Mouse (Mus musculus) myocyte (in vitro differentiated cells): ENCODE measurements around the gene Gldc. TPM values are rescaled to one million over a fixed set of nuclear protein-coding genes. Genes with fewer than 3 reads are reported as not detected.
"Not testable (repeated sequence)": the region's sequence is repeated elsewhere in the genome, so short reads cannot be mapped to it uniquely, and the experiment has no call there.

Source experiments
- H3K27me3 ChIP-seq: one replicate; pipeline ENCODE4 v1.6.1; 2011; ENCODE audit not compliant: control insufficient read depth, insufficient read depth, insufficient read length
- H3K36me3 ChIP-seq: one replicate; pipeline ENCODE4 v1.6.1; 2011; ENCODE audit not compliant: control insufficient read depth, insufficient read depth
- H3K4me2 ChIP-seq: one replicate; pipeline ENCODE4 v1.6.1; 2011; ENCODE audit warnings: low read depth, control low read depth
- H3K4me3 ChIP-seq: one replicate; pipeline ENCODE4 v1.5.1; 2011; ENCODE audit warnings: mild to moderate bottlenecking, control low read depth, moderate library complexity
- H3K79me2 ChIP-seq: one replicate; pipeline ENCODE4 v1.6.1; 2011; ENCODE audit not compliant: control insufficient read depth, insufficient read depth
- H3ac ChIP-seq: one replicate; pipeline ENCODE4 v1.6.1; 2011; ENCODE audit not compliant: control insufficient read depth, insufficient read length
- CEBPB ChIP-seq: IDR thresholded peaks from 2 replicates; pipeline ENCODE4 v1.6.1; 2011; ENCODE audit warnings: mild to moderate bottlenecking, moderate library complexity; ENCODE audit not compliant: poor library complexity, insufficient read depth, severe bottlenecking
- E2F4 ChIP-seq: IDR thresholded peaks from one replicate; pipeline ENCODE4 v1.6.1; 2011; ENCODE audit warnings: mild to moderate bottlenecking, control low read depth, moderate library complexity; ENCODE audit not compliant: insufficient read depth
- MAX ChIP-seq: IDR thresholded peaks from one replicate; pipeline ENCODE4 v1.6.1; 2011; ENCODE audit warnings: low read depth, mild to moderate bottlenecking, control low read depth
- MYOD1 ChIP-seq, 3 experiments: IDR thresholded peaks; one replicate each; pipeline ENCODE4 v1.6.1; 2011; ENCODE audit warnings: control low read depth in 2 of 3, low read depth in 2 of 3, mild to moderate bottlenecking in 2 of 3, moderate library complexity in 1 of 3; ENCODE audit not compliant: insufficient read length in 2 of 3, control insufficient read depth in 1 of 3
- MYOG ChIP-seq, 3 experiments: IDR thresholded peaks; one replicate each; pipeline ENCODE4 v1.6.1; 2011; ENCODE audit warnings: control low read depth in 2 of 3, low read depth in 2 of 3, mild to moderate bottlenecking in 2 of 3; ENCODE audit not compliant: insufficient read length in 2 of 3, control insufficient read depth in 1 of 3, insufficient read depth in 1 of 3
- POLR2A ChIP-seq: IDR thresholded peaks from one replicate; pipeline ENCODE4 v1.6.1; 2011; ENCODE audit warnings: low read depth, mild to moderate bottlenecking, control low read depth, moderate library complexity; ENCODE audit not compliant: insufficient read length
- POLR2AphosphoS2 ChIP-seq: IDR thresholded peaks from one replicate; pipeline ENCODE4 v1.6.1; 2011; ENCODE audit warnings: low read depth, control low read depth; ENCODE audit not compliant: insufficient read length
- REST ChIP-seq: IDR thresholded peaks from one replicate; pipeline ENCODE4 v1.6.1; 2011; ENCODE audit warnings: mild to moderate bottlenecking, control low read depth, moderate library complexity; ENCODE audit not compliant: insufficient read depth, insufficient read length
- SRF ChIP-seq: IDR thresholded peaks from one replicate; pipeline ENCODE4 v1.6.1; 2011; ENCODE audit warnings: low read depth; ENCODE audit not compliant: control insufficient read depth, insufficient read length
- TCF12 ChIP-seq: IDR thresholded peaks from one replicate; pipeline ENCODE4 v1.6.1; 2011; ENCODE audit warnings: mild to moderate bottlenecking, control low read depth; ENCODE audit not compliant: poor library complexity, insufficient read depth, severe bottlenecking
- TCF3 ChIP-seq: IDR thresholded peaks from one replicate; pipeline ENCODE4 v1.6.1; 2011; ENCODE audit warnings: low read depth, control low read depth; ENCODE audit not compliant: insufficient read length
- USF1 ChIP-seq: IDR thresholded peaks from one replicate; pipeline ENCODE4 v1.6.1; 2011; ENCODE audit warnings: low read depth, mild to moderate bottlenecking, control low read depth, moderate library complexity
- polyA plus RNA-seq: library from polyadenylated mRNA; unstranded; fragments of >200 nt; fragmentation: generic; extraction: Trizol; gene quantifications from one replicate; pipeline ENCODE4 v1.2.1, GENCODE M21; 2012; ENCODE audit warnings: missing spikeins

Gldc gene
- 1.1 TPM for polyA plus RNA-seq

DNA sequence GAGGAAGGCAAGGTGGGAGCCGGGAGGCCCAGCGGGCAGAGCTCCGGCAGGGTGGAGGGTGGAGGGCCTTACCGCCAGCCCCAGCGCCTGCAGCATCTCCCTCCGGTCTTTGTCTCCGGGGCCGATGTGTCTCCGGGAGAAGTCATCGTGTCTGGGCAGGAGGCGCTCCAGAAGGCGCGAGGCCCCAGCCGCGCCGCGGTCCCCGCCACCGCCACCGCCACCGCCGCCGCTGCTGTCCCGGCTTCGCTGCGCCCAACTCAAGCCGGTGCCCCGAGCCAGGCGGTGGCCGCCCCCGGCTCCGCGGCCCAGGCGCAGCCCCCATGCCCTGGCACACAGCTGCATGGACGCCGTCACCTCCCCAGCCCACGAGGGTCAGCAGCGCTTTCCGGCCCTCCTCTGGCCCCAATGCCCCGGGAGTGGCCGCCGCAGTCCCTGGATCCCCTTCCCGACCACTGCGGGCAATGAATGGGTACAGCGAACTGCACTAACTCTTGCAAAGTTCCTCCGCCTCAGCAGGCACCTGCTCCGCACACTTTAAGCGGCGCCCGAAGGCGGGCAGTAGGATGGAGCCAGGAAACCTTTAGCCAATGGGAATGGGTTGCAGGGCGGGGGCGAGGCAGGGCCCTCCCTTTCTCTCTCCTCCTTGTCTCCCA is at the start of gene Gldc:
TSS of gene Gldc (minus strand) at position 511 of the 653 bp plus-strand sequence.
- Histone ChIP-seq H3K4me3 (no peak within 1 kb of the TSS), H3K36me3 (no peaks in the 10 kb centered on the region), H3K79me2 (no peaks in the 10 kb centered on the region), H3K27me3 (peaks cover 9% of the 10 kb centered on the region), H3K4me2 (no peak within 1 kb of the TSS), H3ac (no peak within 1 kb of the TSS)
- no peak for TF ChIP-seq E2F4
- TF ChIP-seq POLR2AphosphoS2: no peak
- TF ChIP-seq REST: no peak
- no peak for TF ChIP-seq TCF12
- no peak for TF ChIP-seq TCF3
- no peak for TF ChIP-seq MYOG (IDR thresholded peaks at IDR 0.05; ENCODE audit: control insufficient read depth in 1 of 3, insufficient read depth in 1 of 3, insufficient read length in 2 of 3, low read depth in 2 of 3)
- no peak for TF ChIP-seq SRF
- TF ChIP-seq MAX: no peak
- no peak for TF ChIP-seq USF1
- TF ChIP-seq MYOD1 (IDR thresholded peaks at IDR 0.05; ENCODE audit: control insufficient read depth in 1 of 3, insufficient read length in 2 of 3, low read depth in 2 of 3): no peak

DNA sequence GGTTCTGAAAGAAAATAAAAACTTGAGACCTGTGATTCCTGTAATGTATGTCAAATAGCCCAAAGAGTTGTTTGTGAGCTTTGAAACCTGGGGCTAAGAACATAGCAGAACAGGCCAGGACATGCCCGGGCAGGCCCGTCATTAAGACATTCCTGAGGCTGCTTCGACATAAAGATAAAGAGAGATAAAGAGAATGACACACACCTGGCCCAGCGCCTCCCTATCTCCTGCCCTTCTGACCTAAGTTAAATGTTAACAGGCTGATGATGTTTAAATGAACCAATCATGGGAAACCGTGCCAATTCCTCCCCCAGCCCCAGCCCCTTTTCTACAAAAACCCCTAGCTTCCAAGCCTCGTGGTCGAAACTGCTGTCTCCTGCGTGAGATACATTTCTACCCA is 47.4 kb upstream of the Gldc start:
- not testable (repeated sequence) for H3ac ChIP-seq, H3K27me3 ChIP-seq, H3K4me2 ChIP-seq, H3K79me2 ChIP-seq, H3K36me3 ChIP-seq, H3K4me3 ChIP-seq

DNA sequence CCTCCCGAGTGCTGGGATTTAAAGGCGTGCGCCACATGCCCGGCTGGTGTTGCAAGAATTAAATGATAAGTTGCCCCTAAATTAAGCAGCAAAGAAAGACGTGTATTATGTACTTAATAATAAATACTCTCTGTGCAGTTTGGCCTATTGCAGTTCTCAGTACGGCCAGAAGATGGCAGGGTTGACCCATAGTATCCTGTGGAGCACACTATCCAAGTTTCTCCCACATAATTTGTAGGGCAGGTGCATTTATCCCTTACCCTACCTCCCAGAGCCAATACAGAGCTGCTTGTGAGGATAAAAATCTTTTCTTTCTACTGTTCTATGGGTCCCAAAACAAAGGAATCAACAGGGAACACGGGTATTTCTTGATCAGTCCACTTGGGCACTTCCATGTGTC is 42.1 kb upstream of the Gldc start:
- Histone ChIP-seq H3ac (no peak overlapping the region), H3K79me2 (no peaks in the 10 kb centered on the region), H3K4me2 (no peak overlapping the region), H3K4me3 (no peak overlapping the region), H3K36me3 (no peaks in the 10 kb centered on the region), H3K27me3 (peaks cover 5% of the 10 kb centered on the region)
- TF ChIP-seq MYOD1 (IDR thresholded peaks at IDR 0.05; ENCODE audit: control insufficient read depth in 1 of 3, insufficient read length in 2 of 3, low read depth in 2 of 3) (no peak), REST (no peak), MAX (no peak), MYOG (IDR thresholded peaks at IDR 0.05; ENCODE audit: control insufficient read depth in 1 of 3, insufficient read depth in 1 of 3, insufficient read length in 2 of 3, low read depth in 2 of 3) (no peak), SRF (no peak), USF1 (no peak), POLR2AphosphoS2 (no peak), TCF12 (no peak), E2F4 (no peak), POLR2A (no peak), TCF3 (no peak), CEBPB (no peak)

DNA sequence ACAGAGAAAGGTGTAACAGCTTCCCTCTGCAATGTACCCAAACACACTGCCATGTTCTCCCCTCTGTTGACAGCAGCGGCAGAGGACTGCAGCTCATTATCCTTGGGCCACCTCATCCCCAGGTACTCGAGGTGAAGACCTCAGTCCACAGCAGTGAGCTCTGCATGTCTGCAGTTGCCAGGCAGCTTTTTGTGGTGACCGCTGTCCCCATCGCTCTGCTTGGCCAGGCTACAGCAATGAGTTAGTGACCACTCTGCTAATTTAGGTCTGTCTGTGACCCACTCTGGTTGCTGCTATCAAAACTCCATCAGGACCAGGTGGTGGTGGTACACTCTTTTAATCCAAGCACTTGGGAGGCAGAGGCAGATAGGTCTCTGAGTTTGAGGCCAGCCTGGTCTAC is 41.0 kb upstream of the Gldc start:
- Histone ChIP-seq H3K36me3 (no peaks in the 10 kb centered on the region), H3ac (no peak overlapping the region), H3K79me2 (no peaks in the 10 kb centered on the region), H3K27me3 (peaks cover 5% of the 10 kb centered on the region), H3K4me3 (no peak overlapping the region), H3K4me2 (no peak overlapping the region)
- TF ChIP-seq POLR2AphosphoS2: no peak
- no peak for TF ChIP-seq TCF12
- no peak for TF ChIP-seq MAX
- no peak for TF ChIP-seq MYOG (IDR thresholded peaks at IDR 0.05; ENCODE audit: control insufficient read depth in 1 of 3, insufficient read depth in 1 of 3, insufficient read length in 2 of 3, low read depth in 2 of 3)
- TF ChIP-seq USF1: no peak
- TF ChIP-seq MYOD1 (IDR thresholded peaks at IDR 0.05; ENCODE audit: control insufficient read depth in 1 of 3, insufficient read length in 2 of 3, low read depth in 2 of 3): no peak

DNA sequence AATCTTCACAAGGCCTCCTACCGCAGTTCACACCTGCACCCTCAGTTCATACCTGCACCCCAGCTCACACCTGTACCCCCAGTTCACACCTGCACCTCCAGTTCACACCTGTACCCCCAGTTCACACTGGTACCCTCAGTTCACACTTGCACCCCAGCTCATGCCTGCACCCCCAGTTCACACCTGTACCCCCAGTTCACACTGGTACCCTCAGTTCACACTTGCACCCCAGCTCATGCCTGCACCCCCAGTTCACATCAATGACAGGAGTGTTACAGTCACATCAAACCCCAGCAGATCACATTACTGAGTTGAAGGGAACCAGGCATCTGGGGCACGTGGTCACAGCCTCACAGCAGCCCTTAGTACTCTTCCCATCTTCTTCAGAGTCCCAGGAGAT is 40.5 kb upstream of the Gldc start:
- H3K4me3 ChIP-seq, H3K79me2 ChIP-seq, H3ac ChIP-seq, H3K27me3 ChIP-seq, H3K4me2 ChIP-seq, H3K36me3 ChIP-seq: not testable (repeated sequence)

DNA sequence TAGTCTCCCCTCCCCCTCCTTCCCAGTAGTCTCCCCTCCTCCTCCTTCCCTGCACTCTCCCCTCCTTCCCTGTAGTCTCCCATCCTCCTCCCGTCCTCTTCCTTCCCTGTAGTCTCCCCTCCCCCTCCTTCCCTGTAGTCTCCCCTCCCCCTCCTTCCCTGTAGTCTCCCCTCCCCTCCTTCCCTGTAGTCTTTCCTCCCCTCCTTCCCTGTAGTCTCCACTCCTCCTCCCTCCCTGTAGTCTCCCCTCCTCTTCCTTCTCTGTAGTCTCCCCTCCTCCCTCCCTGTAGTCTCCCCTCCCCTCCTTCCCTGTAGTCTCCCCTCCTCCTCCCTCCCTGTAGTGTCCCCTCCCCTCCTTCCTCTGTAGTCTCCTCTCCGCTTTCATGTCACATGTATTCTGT is 38.8 kb upstream of the Gldc start:
- TF ChIP-seq CEBPB (no peak), MYOD1 (IDR thresholded peaks at IDR 0.05; ENCODE audit: control insufficient read depth in 1 of 3, insufficient read length in 2 of 3, low read depth in 2 of 3) (no peak), REST (no peak), TCF3 (no peak), POLR2AphosphoS2 (no peak), SRF (no peak), E2F4 (no peak)
- peaks cover 5% of the 10 kb centered on the region for H3K27me3 ChIP-seq
- H3K36me3 ChIP-seq: no peaks in the 10 kb centered on the region
- H3K79me2 ChIP-seq: no peaks in the 10 kb centered on the region
- H3K4me2 ChIP-seq: no peak overlapping the region
- H3K4me3 ChIP-seq: no peak overlapping the region
- H3ac ChIP-seq: no peak overlapping the region

DNA sequence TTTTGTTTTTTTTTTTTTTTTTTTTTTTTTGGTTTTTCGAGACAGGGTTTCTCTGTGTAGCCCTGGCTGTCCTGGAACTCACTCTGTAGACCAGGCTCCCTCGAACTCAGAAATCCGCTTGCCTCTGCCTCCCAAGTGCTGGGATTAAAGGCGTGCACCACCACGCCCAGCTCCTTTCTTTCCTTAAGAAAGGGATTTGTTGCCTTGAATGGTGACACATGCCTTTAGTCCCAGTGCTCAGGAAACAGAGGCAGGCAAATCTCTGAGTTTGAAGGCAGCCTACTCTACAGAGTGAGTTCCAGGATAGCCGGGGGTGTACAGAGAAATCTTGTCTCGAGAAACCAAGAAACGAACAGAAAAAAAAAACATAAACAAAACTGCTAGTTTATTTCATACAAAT is 33.8 kb upstream of the Gldc start:
- not testable (repeated sequence) for H3ac ChIP-seq, H3K4me3 ChIP-seq, H3K4me2 ChIP-seq, H3K36me3 ChIP-seq, H3K79me2 ChIP-seq
- H3K27me3 ChIP-seq: peaks cover 16% of the 10 kb centered on the region
